Mouse (Mus musculus) brown adipose tissue, adult 24 weeks (tissue): ENCODE results near the gene Gm2174. TPM values are rescaled to one million over a fixed set of nuclear protein-coding genes. Genes with fewer than 3 reads are reported as not detected.

Experiments used
- H3K27ac ChIP-seq: fragments of 200-500 bp; replicated peaks from 2 replicates; pipeline ENCODE4 v1.5.1; 2012; ENCODE audit warnings: low read depth, mild to moderate bottlenecking, low read length
- H3K4me1 ChIP-seq: fragments of 200-500 bp; 2 replicates; pipeline ENCODE4 v1.6.1; 2012; ENCODE audit warnings: low read length, mixed read lengths; ENCODE audit not compliant: control insufficient read depth, insufficient read depth, insufficient read length
- H3K4me3 ChIP-seq: fragments of 200-500 bp; 2 replicates; pipeline ENCODE4 v1.5.1; 2012; ENCODE audit warnings: low read depth, mild to moderate bottlenecking, low read length, moderate library complexity; ENCODE audit not compliant: insufficient read depth
- polyA plus RNA-seq: library from polyadenylated mRNA; stranded (reverse); fragments of >200 nt; gene quantifications from 2 replicates; pipeline ENCODE4 v1.2.4, GENCODE M21; 2012; ENCODE audit not compliant: missing spikeins, insufficient read depth, insufficient read length

Gm2174 gene
- 7.8 TPM in 1 of 2 replicates, not detected in the other for polyA plus RNA-seq

GRCm38 (mm10) chrX:56447524-56448015 is at the start of gene Gm2174:
Gene Gm2174, plus strand, starts transcription at chrX:56447965.
- Histone ChIP-seq H3K4me1 (no peaks in the 10 kb centered on the region), H3K27ac (no peak within 1 kb of the TSS)

DNA sequence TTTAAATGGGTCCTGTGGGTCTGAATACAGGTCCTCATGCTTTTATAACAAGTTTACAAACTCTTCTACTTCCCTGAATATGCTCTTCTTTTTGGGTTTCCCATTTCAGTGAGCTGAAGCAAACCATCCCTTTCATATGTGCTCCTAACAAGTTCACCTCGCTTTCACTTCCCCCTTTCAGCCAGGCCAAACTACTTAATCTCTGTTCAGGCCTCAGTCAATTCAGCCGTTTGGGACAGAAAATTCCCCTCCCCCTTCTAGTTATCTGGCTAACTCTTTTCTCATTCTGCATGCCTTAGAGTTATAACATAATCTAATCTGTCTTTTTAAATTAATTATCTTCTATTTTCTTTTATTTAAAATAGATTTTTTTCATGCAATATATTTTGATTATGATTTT is 43.1 kb upstream of the Gm2174 start:
- H3K4me1 ChIP-seq = no peaks in the 10 kb centered on the region
- H3K27ac ChIP-seq = no peak overlapping the region

More at GRCm38 (mm10) chrX:56447524-56448015, at the start of gene Gm2174:
- H3K4me3 ChIP-seq = no peak within 1 kb of the TSS

DNA sequence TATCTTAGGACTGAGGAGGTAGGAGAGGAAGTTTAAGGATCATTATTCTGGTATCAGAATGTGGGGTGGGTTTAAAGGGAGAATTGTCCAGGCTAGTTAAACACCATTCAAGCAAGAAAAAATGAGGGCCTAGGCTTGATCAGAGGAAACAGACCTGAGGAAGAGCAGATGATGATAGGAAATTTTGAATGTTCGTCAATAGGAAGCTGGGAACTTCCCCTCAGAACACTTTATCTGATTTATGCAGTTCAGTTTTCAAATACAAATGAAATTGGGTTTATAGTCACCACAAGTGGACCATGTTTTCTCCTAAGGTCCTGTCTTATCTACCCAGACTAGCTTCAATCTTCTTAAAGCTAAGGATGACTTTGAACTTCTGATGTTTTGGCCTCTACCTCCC is 42.3 kb upstream of the Gm2174 start:
- no peak overlapping the region for H3K27ac ChIP-seq
- no peak overlapping the region for H3K4me3 ChIP-seq
- H3K4me1 ChIP-seq = no peaks in the 10 kb centered on the region

More for the DNA sequence above, 43.1 kb upstream of the Gm2174 start:
- H3K4me3 ChIP-seq = no peak overlapping the region

DNA sequence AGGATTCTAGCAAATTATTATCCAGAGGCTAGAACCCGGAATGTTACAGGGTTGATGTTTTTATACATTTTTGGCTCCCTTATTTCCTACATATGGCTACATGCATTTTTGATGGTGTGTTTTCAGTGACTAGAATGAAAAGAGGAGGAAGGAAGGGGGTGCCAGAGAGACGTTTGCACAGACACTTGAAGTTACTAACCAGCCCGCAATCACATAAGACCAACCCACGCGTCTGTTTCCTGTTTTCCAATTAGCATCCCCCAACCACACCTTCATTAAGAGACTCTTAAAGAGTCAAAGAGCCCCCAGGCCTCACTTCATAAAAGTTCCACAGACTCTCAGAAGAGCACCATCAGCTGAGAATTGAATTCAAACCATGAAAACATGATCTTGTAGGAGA is 41.6 kb upstream of the Gm2174 start:
- no peak overlapping the region for H3K4me3 ChIP-seq
- H3K4me1 ChIP-seq = no peaks in the 10 kb centered on the region
- H3K27ac ChIP-seq = no peak overlapping the region

- Histone ChIP-seq H3K4me1 (no peaks in the 10 kb centered on the region), H3K27ac (no peak overlapping the region), H3K4me3 (no peak overlapping the region)
Observed at GRCm38 (mm10) chrX:56416277-56416676, 31.5 kb upstream of the Gm2174 start.

DNA sequence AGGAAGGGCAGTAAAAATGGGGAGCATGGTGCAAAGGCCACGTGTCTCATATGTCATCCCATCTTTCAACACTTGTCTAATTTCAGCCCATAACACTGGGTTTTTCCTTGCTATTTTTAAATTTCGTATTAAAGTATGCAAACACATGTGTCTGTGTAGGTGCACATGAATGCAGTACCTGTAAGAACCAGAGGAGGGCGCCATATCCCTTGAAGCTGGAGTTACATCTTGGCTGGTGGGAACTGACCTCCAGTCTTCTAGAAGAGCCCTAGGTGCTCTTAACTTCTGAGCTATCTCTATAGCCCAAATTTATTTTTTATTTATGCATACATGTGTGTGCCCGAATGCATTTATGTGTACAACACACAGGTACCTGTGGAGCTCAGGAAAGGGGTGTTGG is 30.2 kb upstream of the Gm2174 start:
- H3K27ac ChIP-seq = no peak overlapping the region
- H3K4me1 ChIP-seq = no peaks in the 10 kb centered on the region
- H3K4me3 ChIP-seq = no peak overlapping the region

DNA sequence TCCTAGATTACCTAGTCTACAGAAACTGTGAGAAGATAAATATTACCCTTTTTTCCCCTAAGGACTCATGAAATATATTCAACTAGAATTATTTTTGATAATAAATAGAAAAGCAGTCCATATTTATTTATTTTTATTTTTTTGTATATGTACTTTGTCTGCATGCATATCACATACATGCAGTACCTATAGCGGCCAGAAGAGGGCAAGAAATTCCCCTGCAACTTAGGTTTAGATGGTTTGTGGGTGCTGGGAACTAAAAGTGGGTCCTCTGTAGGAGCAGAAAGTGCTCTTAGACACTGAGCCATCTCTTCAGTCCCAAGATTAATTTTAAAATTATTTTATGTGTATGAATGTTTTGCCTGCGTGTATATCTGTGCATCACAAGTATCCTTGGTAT is 17.2 kb upstream of the Gm2174 start:
- Histone ChIP-seq H3K4me3 (no peak overlapping the region), H3K4me1 (no peaks in the 10 kb centered on the region), H3K27ac (no peak overlapping the region)

- H3K4me1 ChIP-seq = no peaks in the 10 kb centered on the region
- H3K4me3 ChIP-seq = no peak overlapping the region
- H3K27ac ChIP-seq = no peak overlapping the region
Observed at GRCm38 (mm10) chrX:56435758-56436283, 11.9 kb upstream of the Gm2174 start.

GRCm38 (mm10) chrX:56446487-56447428 is 1.0 kb upstream of the Gm2174 start:
- Histone ChIP-seq H3K27ac (no peak overlapping the region), H3K4me1 (no peaks in the 10 kb centered on the region), H3K4me3 (no peak overlapping the region)

- Histone ChIP-seq H3K4me3 (peak within 1 kb of the TSS; percentile 86), H3K27ac (peak within 1 kb of the TSS; percentile 56), H3K4me1 (no peaks in the 10 kb centered on the region)
Observed at GRCm38 (mm10) chrX:56454671-56455371, 7.1 kb downstream of the Gm2174 start, which contains the start of gene Ints6l. Gene Ints6l, plus strand, starts transcription at chrX:56454857.

GRCm38 (mm10) chrX:56455372-56456246 is 7.8 kb downstream of the Gm2174 start:
- Histone ChIP-seq H3K27ac (peak overlapping the region; percentile 56), H3K4me3 (peak overlapping the region; percentile 86), H3K4me1 (no peaks in the 10 kb centered on the region)

- H3K4me1 ChIP-seq = 0 out of 2 replicates have a peak, but pooled peaks cover 2% of the 10 kb centered on the region
- peak overlapping the region; percentile 24; the same call in 1 of the 2 replicates for H3K27ac ChIP-seq
- peak overlapping the region; percentile 38 for H3K4me3 ChIP-seq
Observed at GRCm38 (mm10) chrX:56456379-56456778, 8.6 kb downstream of the Gm2174 start.

DNA sequence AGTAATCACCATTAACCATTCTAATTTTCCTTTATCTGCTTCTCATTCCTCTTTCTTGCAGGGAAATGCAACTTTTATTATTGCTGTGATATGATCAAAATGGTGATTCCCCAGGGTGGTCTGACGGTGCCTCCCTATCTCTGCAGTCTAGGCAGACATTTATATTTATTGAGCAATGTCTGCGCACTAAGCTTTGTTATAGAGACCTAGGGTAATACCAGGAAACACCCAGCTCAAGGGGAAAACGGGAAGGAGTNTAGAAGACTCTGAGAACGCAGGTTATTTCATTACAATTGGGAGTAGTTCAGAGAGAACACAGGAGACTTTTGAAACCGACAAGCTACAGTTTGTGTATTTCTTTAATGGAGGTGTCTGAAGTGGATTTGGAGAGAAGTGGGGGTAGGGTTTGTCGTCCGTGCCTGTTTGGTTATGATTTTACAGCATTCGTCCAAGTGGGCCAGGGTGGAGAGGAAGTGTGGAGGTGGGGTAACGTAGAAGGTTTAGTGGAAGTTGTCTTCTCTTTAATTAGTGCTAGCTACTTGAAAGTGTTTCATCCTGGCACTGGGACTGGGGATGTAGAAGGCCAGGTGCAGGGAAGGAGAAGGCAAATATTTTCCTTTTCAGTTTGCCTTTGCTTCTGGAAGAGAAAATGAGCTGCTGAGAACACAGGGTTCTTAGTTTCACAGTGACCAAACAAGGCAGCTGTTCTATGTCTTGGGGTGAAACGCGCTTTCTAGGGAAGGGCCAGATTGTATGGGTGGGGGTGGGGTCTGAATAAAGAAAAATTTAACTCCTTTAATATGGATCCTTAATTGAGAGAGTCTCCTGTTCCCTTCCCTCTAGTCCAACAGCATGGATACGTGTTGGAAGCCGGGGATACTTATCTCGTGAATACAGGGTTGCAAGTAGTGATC is 14.5 kb downstream of the Gm2174 start:
- H3K4me1 ChIP-seq = peaks cover 6% of the 10 kb centered on the region
- H3K4me3 ChIP-seq = peak overlapping the region; percentile 9
- peak overlapping the region; percentile 74 for H3K27ac ChIP-seq
